Mouse (Mus musculus) R1 (cell line): Measurements from ENCODE around the gene Rmi2.

Source experiments
- DNase-seq: peaks from one replicate; pipeline ENCODE4 v3.0.0-alpha.2; 2018; ENCODE audit warnings: low read depth, low spot score

The Rmi2 gene

GRCm38 (mm10) chr16:10866841-10867240, 32.0 kb downstream of the Rmi2 start:
- DNase-seq: no peak

DNA sequence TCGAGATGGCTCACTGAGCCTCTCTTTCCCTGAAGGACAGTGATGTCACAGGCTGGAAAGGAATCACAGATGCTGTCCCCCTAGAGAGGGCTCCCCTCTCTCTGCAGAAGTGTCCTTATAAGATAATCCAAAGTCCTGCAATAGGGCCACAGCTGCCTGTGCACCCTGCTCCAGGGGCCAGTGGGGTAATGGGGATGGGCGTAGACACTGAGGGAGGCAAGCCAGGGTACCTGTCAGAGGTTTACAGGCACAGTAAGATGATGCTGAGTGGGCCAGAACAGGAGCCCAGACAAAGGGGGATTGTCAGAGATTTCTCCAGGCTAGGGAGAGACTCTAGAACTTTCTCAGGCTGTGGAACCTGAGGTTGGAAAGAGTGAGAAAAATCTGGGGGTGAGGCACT, 32.6 kb downstream of the Rmi2 start:
- DNase-seq: no peak

DNA sequence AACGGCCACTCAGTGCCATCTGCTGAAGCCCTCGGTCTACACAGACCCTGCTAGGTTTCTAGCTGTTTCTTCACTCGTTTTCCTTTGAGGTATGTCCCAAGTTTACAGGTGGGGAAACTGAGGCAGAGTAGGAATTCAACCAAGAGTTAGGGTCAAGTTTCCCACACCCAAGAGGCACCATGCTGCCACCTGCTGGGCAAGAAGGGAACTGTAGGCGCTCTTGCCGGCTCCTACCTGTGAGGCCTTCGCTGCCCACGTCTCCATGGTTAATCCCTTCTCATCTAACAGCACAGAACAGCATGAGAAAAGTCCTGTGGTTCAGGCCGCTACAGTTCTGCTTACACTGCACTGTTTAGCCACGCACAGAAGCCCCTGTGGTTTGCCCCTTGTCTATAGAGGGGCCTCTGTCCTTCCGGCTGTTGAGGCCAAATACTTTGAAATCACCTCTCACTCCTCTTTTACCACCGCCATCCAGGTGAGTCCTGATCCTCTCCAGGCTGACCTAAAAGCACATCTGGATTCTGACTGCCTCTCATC, 33.1 kb downstream of the Rmi2 start:
- DNase-seq: peak; percentile 50

GRCm38 (mm10) chr16:10870969-10871368, 36.1 kb downstream of the Rmi2 start:
- no peak for DNase-seq

DNA sequence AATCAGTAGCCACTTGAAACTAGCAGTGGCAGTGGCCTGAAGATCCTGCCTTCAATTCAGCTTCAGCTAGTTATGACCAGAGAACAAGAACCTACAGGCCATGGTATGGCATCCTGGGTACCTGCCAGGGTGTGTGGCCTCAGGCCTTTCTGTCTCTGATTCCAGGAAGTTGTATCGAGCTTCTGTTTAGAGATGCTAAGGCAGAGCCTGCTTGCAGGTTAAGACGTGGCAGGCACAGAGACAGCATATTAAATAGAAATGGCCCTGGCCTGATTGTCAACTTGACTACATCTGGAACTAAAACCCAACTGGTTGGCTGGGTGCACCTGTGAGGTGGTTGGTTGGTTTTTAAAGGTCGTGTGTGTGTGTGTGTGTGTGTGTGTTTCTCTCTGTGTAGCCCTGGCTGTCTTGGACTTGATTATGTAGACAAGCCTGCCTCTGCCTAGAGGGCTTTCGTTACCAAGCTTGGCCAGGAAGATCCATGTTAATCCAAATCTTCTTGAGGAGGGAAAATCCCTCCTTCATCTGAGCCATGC, 38.0 kb downstream of the Rmi2 start:
- DNase-seq: no peak

DNA sequence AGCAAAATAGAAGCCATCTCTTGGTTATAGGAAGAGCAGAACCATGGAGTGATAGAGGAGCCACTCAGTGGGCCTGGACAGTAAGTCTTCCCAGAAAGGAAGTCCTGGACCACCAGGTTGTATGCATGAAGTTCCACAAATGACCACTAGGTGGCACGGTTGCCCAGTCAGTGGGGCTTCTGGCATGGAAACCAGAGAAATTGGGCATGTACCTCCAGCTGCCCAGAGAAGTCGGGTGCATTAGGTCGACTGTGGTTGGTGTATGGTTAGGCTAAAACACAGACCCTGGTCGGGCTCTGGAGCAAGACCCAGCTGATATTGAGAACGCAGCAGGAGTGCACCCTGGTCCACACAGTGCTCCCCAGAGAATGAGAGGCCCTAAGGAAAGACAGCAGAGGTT, 38.8 kb downstream of the Rmi2 start:
- peak; percentile 83 for DNase-seq

GRCm38 (mm10) chr16:10878227-10878626, 43.4 kb downstream of the Rmi2 start:
- DNase-seq: no peak

GRCm38 (mm10) chr16:10879467-10879866, 44.6 kb downstream of the Rmi2 start:
- peak; percentile 66 for DNase-seq

- no peak for DNase-seq
Measured at GRCm38 (mm10) chr16:10881231-10881962, 46.5 kb downstream of the Rmi2 start.

DNA sequence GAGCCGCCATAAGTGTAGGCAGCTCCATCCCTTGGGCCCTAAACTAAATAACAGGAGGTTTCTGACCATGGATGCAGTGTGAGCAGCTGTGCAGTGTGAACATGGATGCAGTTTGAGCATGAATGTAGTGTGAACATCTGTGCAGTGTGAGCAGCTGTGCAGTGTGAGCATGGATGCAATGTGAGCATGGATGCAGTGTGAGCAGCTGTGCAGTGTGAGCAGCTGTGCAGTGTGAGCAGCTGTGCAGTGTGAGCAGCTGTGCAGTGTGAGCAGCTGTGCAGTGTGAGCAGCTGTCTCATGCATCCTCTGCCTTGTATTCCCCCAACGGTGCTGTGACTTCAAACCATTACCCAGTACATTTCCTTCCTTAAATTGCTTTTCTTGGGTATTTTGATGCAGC, 52.6 kb downstream of the Rmi2 start:
- no peak for DNase-seq

DNA sequence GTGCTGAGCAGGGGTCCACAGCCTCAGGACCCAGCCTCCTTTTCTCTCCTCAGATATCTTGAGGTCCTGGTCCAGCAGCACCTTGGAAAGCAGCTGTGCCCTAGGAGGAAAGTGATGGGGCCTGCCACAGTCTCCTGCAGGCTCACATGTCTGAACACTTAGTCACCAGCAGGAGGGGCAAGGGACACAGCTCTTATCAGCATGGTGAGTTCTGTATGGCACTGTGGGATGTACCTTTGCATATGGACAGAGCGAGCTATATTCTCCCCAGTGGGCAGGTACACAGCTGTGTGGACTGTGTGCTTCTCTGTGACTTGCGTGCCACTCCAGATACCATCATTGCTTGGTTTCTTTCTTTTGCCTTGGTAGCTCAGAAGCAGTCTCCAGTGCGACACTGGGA, 55.5 kb downstream of the Rmi2 start:
- DNase-seq: peak; percentile 31

DNA sequence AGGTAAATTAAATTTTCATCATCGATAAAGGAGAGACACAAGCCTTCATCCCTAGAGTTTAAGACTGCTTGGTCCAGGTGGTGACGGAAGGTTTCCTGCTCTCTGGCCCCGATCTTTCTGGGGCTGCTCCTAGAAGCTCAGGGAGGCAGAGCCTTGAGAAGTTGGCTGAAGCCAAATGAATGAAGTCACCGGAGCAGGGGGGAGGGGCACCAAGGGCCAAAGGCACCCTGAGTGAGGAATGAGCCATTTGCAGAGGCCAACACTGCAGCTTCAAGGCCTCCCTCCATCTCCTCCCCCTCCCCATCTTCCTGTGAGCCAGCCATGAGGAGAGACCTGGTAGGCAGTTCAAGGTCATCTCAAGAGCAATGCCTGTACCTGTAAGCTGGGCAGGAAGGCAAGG, 58.3 kb downstream of the Rmi2 start:
- DNase-seq: no peak

DNA sequence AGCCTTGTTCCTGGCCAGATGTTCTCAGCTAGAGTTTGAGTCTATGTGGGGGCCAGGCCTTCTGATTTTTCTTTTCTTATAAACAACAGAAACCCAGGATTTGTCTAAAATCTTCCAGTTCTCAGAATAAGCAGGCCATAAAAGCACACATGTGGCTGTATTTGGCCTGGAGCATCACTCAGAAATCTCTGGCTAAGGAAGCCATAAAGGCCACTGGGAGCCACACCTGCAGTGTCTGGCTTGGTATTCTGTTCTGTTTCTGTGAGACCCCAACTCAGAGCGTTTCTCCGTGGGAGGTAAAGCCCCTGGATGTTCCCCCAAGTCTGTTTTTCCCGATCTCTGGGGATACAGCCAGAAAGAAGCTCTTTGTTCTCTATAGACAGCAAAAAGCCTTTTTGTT, 61.0 kb downstream of the Rmi2 start:
- no peak for DNase-seq

GRCm38 (mm10) chr16:10897372-10897771, 62.5 kb downstream of the Rmi2 start:
- DNase-seq: no peak

DNA sequence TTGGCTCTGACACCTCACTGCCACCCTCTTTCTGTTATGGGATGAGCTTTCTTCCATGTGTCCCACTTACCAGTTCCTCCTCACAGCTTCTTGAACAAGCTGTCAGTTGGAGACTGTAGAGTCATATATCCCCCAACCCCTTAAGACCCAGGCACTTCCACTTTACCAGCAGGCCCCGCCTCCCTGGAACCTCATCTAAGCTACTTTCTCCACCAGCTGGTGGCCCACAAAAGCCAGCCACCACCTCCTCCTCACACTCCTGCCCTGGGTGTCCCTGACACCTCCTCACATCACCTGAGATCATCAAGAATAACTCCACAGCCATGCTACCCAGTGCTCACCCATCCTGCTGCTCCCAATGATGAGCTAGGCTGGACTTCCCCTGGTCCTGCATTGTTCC, 65.9 kb downstream of the Rmi2 start:
- no peak for DNase-seq

DNA sequence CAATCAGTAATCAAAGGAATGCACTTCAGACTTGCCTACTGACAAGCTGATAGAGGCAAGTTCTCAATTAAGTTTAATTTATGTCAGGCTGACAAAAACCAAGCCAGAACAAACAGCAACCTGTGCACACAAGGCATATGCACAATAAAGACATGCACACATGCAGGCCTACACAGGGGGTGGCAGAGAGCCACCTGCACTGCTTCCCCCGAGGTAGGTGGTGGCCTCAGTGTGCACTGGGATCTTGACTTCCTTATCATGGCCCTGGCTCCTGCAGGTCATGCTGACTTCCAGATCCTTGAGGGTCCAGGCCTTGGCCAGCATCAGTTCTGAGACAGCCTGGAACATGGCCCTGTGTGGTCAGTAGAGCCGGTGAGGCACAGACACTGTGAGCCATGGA, 67.1 kb downstream of the Rmi2 start:
- DNase-seq: no peak

GRCm38 (mm10) chr16:10902849-10903248, 68.0 kb downstream of the Rmi2 start:
- peak; percentile 29 for DNase-seq

GRCm38 (mm10) chr16:10905661-10906113, 70.8 kb downstream of the Rmi2 start:
- DNase-seq: no peak

- no peak for DNase-seq
Measured at GRCm38 (mm10) chr16:10910541-10910940, 75.7 kb downstream of the Rmi2 start.

DNA sequence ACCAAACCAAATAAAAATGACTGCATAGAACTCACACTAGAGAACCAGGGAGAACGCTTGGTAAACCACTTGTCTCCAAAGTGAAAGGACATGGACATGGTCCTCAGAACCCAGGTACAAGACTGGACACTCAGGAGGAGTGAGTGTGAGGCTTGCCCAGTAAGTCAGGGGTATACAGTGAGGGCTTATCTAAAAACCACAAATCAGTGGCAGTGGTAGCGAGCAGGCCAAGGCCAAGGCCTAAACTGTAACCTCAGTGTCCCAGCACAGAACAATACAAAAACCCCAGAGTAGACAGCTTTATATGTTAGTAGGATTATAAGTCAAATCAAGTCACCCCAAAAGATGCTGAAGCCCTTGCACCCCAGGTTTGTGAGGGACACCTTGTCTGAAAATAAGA, 76.2 kb downstream of the Rmi2 start:
- no peak for DNase-seq

DNA sequence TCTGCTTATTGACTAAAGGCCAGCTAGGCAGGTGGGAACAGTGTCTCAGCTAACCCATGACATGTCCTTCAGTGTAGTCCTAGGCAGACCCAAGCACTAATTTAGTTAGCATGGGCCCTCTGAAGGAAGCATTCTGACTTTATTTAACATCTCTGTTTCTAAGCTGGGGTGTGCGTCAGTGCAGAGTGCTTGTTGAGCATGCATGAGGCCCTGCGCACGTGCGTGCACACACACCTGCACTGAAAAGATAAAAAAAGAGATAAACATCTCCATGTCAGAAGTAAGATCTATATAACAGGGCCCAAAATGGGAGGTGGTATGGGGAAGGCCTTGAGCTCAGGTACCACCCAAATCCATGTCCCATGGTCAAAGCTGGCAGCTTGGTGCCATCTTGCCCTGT, 80.2 kb downstream of the Rmi2 start:
- no peak for DNase-seq

DNA sequence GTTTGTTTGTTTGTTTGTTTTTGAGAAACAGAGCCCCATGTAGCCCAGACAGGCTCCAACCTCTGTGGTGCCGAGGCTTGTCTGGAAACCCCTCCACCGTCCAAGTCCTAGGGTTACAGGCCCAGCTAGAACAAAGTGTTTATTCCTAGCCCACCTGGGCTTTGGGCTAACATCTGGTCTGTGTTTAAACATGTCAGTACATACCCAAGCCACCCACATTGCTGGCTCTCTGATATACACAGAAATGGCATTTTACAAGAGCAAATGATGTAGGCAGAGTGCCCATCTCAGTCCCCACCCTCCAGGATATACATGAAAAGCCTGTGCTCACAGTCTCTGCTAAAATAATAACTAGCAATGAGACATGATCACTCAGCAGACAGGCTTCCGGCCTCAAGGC, 81.4 kb downstream of the Rmi2 start:
- DNase-seq: no peak

DNA sequence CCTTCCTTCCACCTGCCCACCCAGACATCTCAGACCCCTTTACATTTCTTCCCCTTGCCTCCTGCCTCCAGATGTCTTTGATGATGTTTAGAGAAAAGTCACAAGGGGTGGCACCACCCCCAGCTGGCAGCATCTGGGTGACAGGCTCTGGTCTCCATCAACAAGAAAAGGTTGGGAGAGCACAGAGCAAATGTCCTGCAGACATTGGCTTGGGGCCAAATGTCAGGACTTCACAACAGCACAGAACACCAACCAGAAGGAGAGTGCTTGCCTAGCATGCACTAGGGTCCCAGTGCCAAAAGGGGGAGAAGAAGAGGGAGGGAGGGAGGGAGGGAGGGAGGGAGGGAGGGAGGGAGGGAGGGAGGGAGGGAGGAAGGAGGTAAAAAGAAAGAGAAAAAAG, 85.0 kb downstream of the Rmi2 start:
- no peak for DNase-seq
